Mouse (Mus musculus): ENCODE results near the gene Tas2r138.

- no peak for TF ChIP-seq CTCF (IDR thresholded peaks at IDR 0.05; ENCODE audit: borderline replicate concordance, extremely low read depth, insufficient read depth, insufficient read length)
- no peak for TF ChIP-seq POLR2A (IDR thresholded peaks at IDR 0.05; ENCODE audit: borderline replicate concordance, extremely low read depth, insufficient read depth, insufficient read length, poor library complexity, severe bottlenecking)
Measured at GRCm38 (mm10) chr6:40594804-40595550, 18.1 kb downstream of the Tas2r138 start.

Data from brain, embryonic 14.5 days (tissue).